Mouse (Mus musculus) lung, postnatal 10 days (tissue): Measurements from ENCODE around the gene Sdhc.
A peak's percentile ranks its signal among the peaks of the same experiment; 100 is the strongest.
"Not testable (repeated sequence)": the region's sequence is repeated elsewhere in the genome, so short reads cannot be mapped to it uniquely, and the experiment has no call there.

Source experiments
- DNase-seq: peaks from one replicate; pipeline ENCODE4 v3.0.0; 2021

Sdhc gene

GRCm38 (mm10) chr1:171078419-171078818 lies 72.0 kb downstream of the Sdhc start:
- not testable (repeated sequence) for DNase-seq

- peak; percentile 47 for DNase-seq
Measured at GRCm38 (mm10) chr1:171077955-171078354, 72.4 kb downstream of the Sdhc start.

GRCm38 (mm10) chr1:171077192-171077591 lies 73.2 kb downstream of the Sdhc start:
- not testable (repeated sequence) for DNase-seq
